Mouse (Mus musculus) intestine, postnatal 0 days (tissue): ENCODE results near the gene Ephb2. TPM values are rescaled to one million over a fixed set of nuclear protein-coding genes. Genes with fewer than 3 reads are reported as not detected.

Experiments
- ATAC-seq: fragments of 200-750 bp; cut with Nextera tagmentation; 2 replicates; pipeline ENCODE4 v1.8.0; 2017; ENCODE audit warnings: mild to moderate bottlenecking, moderate TSS enrichment, moderate library complexity
- H3K27ac ChIP-seq: fragments of 300-500 bp; sonication (generic); 2 replicates; pipeline ENCODE4 v1.5.1; 2014; ENCODE audit warnings: mild to moderate bottlenecking, low read depth, low read length, moderate library complexity
- H3K27me3 ChIP-seq: fragments of 300-500 bp; sonication (generic); replicated peaks from 2 replicates; pipeline ENCODE4 v1.6.1; 2014; ENCODE audit warnings: low read length, mixed read lengths; ENCODE audit not compliant: control insufficient read depth, insufficient read depth
- H3K36me3 ChIP-seq: fragments of 300-500 bp; sonication (generic); 2 replicates; pipeline ENCODE4 v1.6.1; 2014; ENCODE audit warnings: mild to moderate bottlenecking, moderate library complexity; ENCODE audit not compliant: control insufficient read depth, insufficient read depth
- H3K4me1 ChIP-seq: fragments of 300-500 bp; sonication (generic); replicated peaks from 2 replicates; pipeline ENCODE4 v1.6.1; 2014; ENCODE audit warnings: antibody characterized with exemption, low read length, mixed read lengths; ENCODE audit not compliant: control insufficient read depth, insufficient read depth
- H3K4me2 ChIP-seq: fragments of 300-500 bp; sonication (generic); replicated peaks from 2 replicates; pipeline ENCODE4 v1.6.1; 2014; ENCODE audit warnings: low read depth, mild to moderate bottlenecking, moderate library complexity
- H3K4me3 ChIP-seq: fragments of 300-500 bp; sonication (generic); 2 replicates; pipeline ENCODE4 v1.5.1; 2014; ENCODE audit warnings: low read depth, low read length
- H3K9ac ChIP-seq: fragments of 300-500 bp; sonication (generic); 2 replicates; pipeline ENCODE4 v1.6.1; 2014; ENCODE audit warnings: mild to moderate bottlenecking, low read depth, low read length
- H3K9me3 ChIP-seq: fragments of 300-500 bp; sonication (generic); 2 replicates; pipeline ENCODE4 v1.6.1; 2016; ENCODE audit warnings: mixed run types; ENCODE audit not compliant: control insufficient read depth
- CTCF ChIP-seq: sonication (generic); IDR thresholded peaks from 2 replicates; pipeline ENCODE4 v1.5.1; 2016; ENCODE audit warnings: low read depth, mild to moderate bottlenecking, control low read depth, antibody characterized with exemption, moderate library complexity
- WGBS: fragments of 180-500 bp; shearing (Covaris S2); extraction: QIAGEN DNeasy Blood & Tissue Kit; methylation state at CpG from one replicate; pipeline ENCODE4 v1.1.7; 2014; 5-methylcytosine and 5-hydroxymethylcytosine counted together
- polyA plus RNA-seq: library from polyadenylated mRNA; unstranded; fragments of >200 nt; fragmentation: Nextera tagmentation; extraction: Ambion mirVana; gene quantifications from 2 replicates; pipeline ENCODE4 v1.2.1, GENCODE M21; 2015

Ephb2 gene
- polyA plus RNA-seq, 1 experiment from 2014 or later = 5.7 TPM

- H3K4me3 ChIP-seq = no peak overlapping the region
- TF ChIP-seq CTCF = peak; percentile 46
- H3K4me2 ChIP-seq = no peak overlapping the region
- no peak overlapping the region for H3K9ac ChIP-seq
- no peak for ATAC-seq
- H3K27ac ChIP-seq = no peak overlapping the region
- WGBS = 68% methylated on average over 17 of the region's 17 CpGs
- H3K36me3 ChIP-seq = no peaks in the 10 kb centered on the region; the same call in 1 of the 2 replicates
- H3K9me3 ChIP-seq = no peaks in the 10 kb centered on the region
- no peaks in the 10 kb centered on the region for H3K27me3 ChIP-seq
- no peaks in the 10 kb centered on the region for H3K4me1 ChIP-seq
These were observed 111.1 kb downstream of the Ephb2 start for GRCm38 (mm10) chr4:136724731-136725130.

DNA sequence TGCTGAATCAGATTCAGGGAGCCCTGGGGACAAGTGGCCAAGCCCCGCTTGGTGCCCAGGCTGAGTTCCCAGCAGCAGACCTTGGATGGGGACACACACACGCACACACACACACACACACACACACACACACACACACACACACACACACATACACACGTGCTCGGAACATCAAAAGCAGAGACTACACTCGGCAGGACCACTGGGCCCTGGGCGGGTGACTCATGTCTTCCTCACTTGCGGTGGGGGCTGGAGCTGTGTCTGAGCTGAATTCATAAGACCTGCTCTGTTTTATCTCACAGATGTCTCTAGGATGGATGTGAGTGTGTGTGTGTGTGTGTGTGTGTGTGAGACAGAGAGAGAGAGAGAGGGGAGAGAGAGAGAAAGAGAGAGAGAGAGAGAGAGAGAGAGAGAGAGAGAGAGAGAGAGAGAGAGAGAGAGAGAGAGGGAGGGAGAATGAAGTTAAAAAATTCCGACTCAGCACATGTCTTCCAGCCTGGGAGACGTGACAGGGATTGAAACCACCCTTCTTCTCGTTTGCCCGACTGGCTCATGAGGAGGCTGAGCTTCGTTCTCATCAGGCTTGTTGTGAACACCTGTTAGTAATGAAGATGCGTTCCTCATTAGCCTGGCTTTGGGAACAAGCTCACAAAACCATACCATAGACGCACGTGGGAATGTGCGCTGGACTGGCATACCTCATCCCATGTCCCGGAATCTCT, 113.3 kb downstream of the Ephb2 start:
- no peak overlapping the region for H3K4me2 ChIP-seq
- no peaks in the 10 kb centered on the region; the same call in 1 of the 2 replicates for H3K36me3 ChIP-seq
- H3K27ac ChIP-seq = no peak overlapping the region
- no peak overlapping the region for H3K9ac ChIP-seq
- no peak for TF ChIP-seq CTCF
- no peaks in the 10 kb centered on the region for H3K4me1 ChIP-seq
- H3K27me3 ChIP-seq = no peaks in the 10 kb centered on the region
- H3K4me3 ChIP-seq = no peak overlapping the region
- no peaks in the 10 kb centered on the region for H3K9me3 ChIP-seq
- WGBS = 64% methylated on average over 17 of the region's 17 CpGs
- ATAC-seq = no peak

GRCm38 (mm10) chr4:136721937-136722336, 113.9 kb downstream of the Ephb2 start:
- no peak overlapping the region for H3K4me2 ChIP-seq
- H3K9ac ChIP-seq = no peak overlapping the region
- H3K27me3 ChIP-seq = no peaks in the 10 kb centered on the region
- H3K4me1 ChIP-seq = no peaks in the 10 kb centered on the region
- no peak for ATAC-seq
- no peak overlapping the region for H3K4me3 ChIP-seq
- no peaks in the 10 kb centered on the region; the same call in 1 of the 2 replicates for H3K36me3 ChIP-seq
- 72% methylated on average over 3 of the region's 3 CpGs for WGBS
- H3K27ac ChIP-seq = no peak overlapping the region
- H3K9me3 ChIP-seq = no peaks in the 10 kb centered on the region
- no peak for TF ChIP-seq CTCF

GRCm38 (mm10) chr4:136720025-136720424, 115.8 kb downstream of the Ephb2 start:
- WGBS = 45% methylated on average over 9 of the region's 9 CpGs
- no peak for TF ChIP-seq CTCF
- Histone ChIP-seq H3K9ac (no peak overlapping the region), H3K36me3 (no peaks in the 10 kb centered on the region; the same call in 1 of the 2 replicates), H3K4me3 (no peak overlapping the region), H3K4me1 (no peaks in the 10 kb centered on the region), H3K27ac (no peak overlapping the region), H3K27me3 (no peaks in the 10 kb centered on the region), H3K9me3 (no peaks in the 10 kb centered on the region), H3K4me2 (no peak overlapping the region; the same call in 1 of the 2 replicates)
- peak; percentile 23; the same call in 1 of the 2 replicates for ATAC-seq

DNA sequence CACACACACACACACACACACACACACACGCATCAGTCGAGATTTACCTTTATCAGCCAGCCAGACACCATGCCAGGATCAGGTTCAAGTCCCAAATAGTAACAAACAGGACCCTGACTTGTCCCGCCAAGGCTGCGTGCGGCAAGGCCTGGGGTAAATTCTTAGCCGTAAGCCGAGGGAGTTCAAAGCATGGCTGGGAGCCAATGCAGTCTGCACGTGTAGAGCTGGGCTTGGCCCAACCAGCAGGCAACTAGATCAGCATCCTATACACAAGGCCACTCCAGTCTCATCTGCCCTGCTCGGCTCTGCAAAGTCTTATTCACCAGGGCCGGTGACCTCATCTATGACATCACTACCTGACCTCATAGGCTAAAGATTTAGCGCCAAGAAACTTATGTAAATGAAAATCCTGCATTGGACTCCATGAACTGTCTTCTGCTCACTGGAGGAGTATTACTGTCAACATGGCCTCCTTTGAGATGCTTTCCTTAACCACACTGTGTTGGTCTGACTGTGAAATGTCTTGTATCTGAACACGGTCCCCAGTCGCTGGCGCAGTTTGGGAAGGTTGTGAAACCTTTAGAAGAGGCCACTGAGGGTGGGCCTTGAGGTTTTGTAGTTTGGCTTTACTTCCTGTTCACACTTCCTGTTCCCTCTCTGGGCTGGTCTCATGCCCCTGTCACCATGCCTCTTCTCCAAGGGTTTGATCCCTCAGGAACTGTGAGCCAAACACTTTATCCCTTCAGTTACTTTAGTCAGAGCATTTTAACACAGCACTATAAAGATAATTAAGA, 117.4 kb downstream of the Ephb2 start:
- 92% methylated on average over 14 of the region's 14 CpGs for WGBS
- Histone ChIP-seq H3K4me1 (no peaks in the 10 kb centered on the region), H3K4me2 (no peak overlapping the region), H3K9ac (no peak overlapping the region), H3K27me3 (no peaks in the 10 kb centered on the region), H3K36me3 (no peaks in the 10 kb centered on the region; the same call in 1 of the 2 replicates), H3K9me3 (no peaks in the 10 kb centered on the region), H3K4me3 (no peak overlapping the region), H3K27ac (no peak overlapping the region)
- TF ChIP-seq CTCF = no peak
- no peak for ATAC-seq

- Histone ChIP-seq H3K27me3 (no peaks in the 10 kb centered on the region), H3K9me3 (no peaks in the 10 kb centered on the region), H3K36me3 (no peaks in the 10 kb centered on the region), H3K4me1 (no peaks in the 10 kb centered on the region), H3K4me3 (no peak overlapping the region), H3K4me2 (no peak overlapping the region), H3K9ac (no peak overlapping the region), H3K27ac (no peak overlapping the region)
- ATAC-seq = no peak
- TF ChIP-seq CTCF = no peak
- WGBS = 87% methylated on average over 7 of the region's 7 CpGs
These were observed 119.2 kb downstream of the Ephb2 start for GRCm38 (mm10) chr4:136716561-136716972.
